Mouse (Mus musculus): ENCODE results near the gene Caln1. TPM values are rescaled to one million over a fixed set of nuclear protein-coding genes. Genes with fewer than 3 reads are reported as not detected.

The Caln1 gene
- polyA plus RNA-seq, 1 experiment from 2014 or later: not detected

Other genes with a start within 250 kb of the Caln1 start
- gene Kctd7, start 224.6 kb upstream of the Caln1 start, polyA plus RNA-seq (2015; fragmentation: Nextera tagmentation; extraction: Ambion mirVana): 4.2 TPM in 2 replicates
- gene Rabgef1, start 197.7 kb upstream of the Caln1 start, polyA plus RNA-seq (2015; fragmentation: Nextera tagmentation; extraction: Ambion mirVana): 20.7 and 20.8 TPM in 2 replicates
- 27.8 and 39.5 TPM in 2 replicates for gene Tmem248, start 152.4 kb upstream of the Caln1 start, polyA plus RNA-seq (2015; fragmentation: Nextera tagmentation; extraction: Ambion mirVana)
- gene Sbds, start 113.9 kb upstream of the Caln1 start, polyA plus RNA-seq (2015; fragmentation: Nextera tagmentation; extraction: Ambion mirVana): 84.0 and 91.6 TPM in 2 replicates
- 24.3 and 25.2 TPM in 2 replicates for gene Tyw1, start 113.8 kb upstream of the Caln1 start, polyA plus RNA-seq (2015; fragmentation: Nextera tagmentation; extraction: Ambion mirVana)
- gene A330070K13Rik, start 15.2 kb downstream of the Caln1 start, polyA plus RNA-seq (2015; fragmentation: Nextera tagmentation; extraction: Ambion mirVana): not detected in 2 replicates

Data from thymus, postnatal 0 days (tissue).